Mouse (Mus musculus): ENCODE results near the gene Casq2. TPM values are rescaled to one million over a fixed set of nuclear protein-coding genes. Genes with fewer than 3 reads are reported as not detected.

Gene Casq2
- polyA plus RNA-seq (2016; fragmentation: Nextera tagmentation; extraction: Ambion mirVana) = 10.3 and 11.3 TPM in 2 replicates

GRCm38 (mm10) chr3:102086283-102086682, at the start of gene Casq2:
Casq2 (plus strand) TSS chr3:102086415.
- 72% methylated on average over 4 of the region's 4 CpGs for WGBS
- H3K4me1 ChIP-seq = no peaks in the 10 kb centered on the region
- no peak within 1 kb of the TSS for H3K4me3 ChIP-seq
- H3K4me2 ChIP-seq (replicated peaks) = no peak within 1 kb of the TSS
- peaks cover 17% of the 10 kb centered on the region for H3K27me3 ChIP-seq
- H3K9me3 ChIP-seq = no peaks in the 10 kb centered on the region
- H3K36me3 ChIP-seq = no peaks in the 10 kb centered on the region
- H3K27ac ChIP-seq = no peak within 1 kb of the TSS
- ATAC-seq (ENCODE audit: insufficient number of reproducible peaks, insufficient read depth, low FRiP score, low TSS enrichment) = no peak
- no peak within 1 kb of the TSS for H3K9ac ChIP-seq

- H3K4me2 ChIP-seq (replicated peaks) = no peak overlapping the region
- 90% methylated on average over 5 of the region's 5 CpGs for WGBS
Observed at GRCm38 (mm10) chr3:102037806-102038205, 48.4 kb upstream of the Casq2 start.

GRCm38 (mm10) chr3:102038608-102039007, 47.6 kb upstream of the Casq2 start:
- Histone ChIP-seq H3K4me3 (no peak overlapping the region), H3K27me3 (no peaks in the 10 kb centered on the region), H3K4me1 (no peaks in the 10 kb centered on the region), H3K36me3 (no peaks in the 10 kb centered on the region), H3K9me3 (0 out of 2 replicates have a peak, but pooled peaks cover 4% of the 10 kb centered on the region), H3K9ac (no peak overlapping the region), H3K4me2 (replicated peaks) (no peak overlapping the region), H3K27ac (no peak overlapping the region)
- WGBS = 73% methylated on average over 6 of the region's 6 CpGs
- no peak for ATAC-seq (ENCODE audit: insufficient number of reproducible peaks, insufficient read depth, low FRiP score, low TSS enrichment)

More at GRCm38 (mm10) chr3:102037806-102038205, 48.4 kb upstream of the Casq2 start:
- Histone ChIP-seq H3K9me3 (no peaks in the 10 kb centered on the region), H3K4me1 (no peaks in the 10 kb centered on the region), H3K27ac (no peak overlapping the region), H3K36me3 (no peaks in the 10 kb centered on the region), H3K9ac (no peak overlapping the region), H3K4me3 (no peak overlapping the region), H3K27me3 (no peaks in the 10 kb centered on the region)
- no peak for ATAC-seq (ENCODE audit: insufficient number of reproducible peaks, insufficient read depth, low FRiP score, low TSS enrichment)

GRCm38 (mm10) chr3:102041632-102042031, 44.6 kb upstream of the Casq2 start:
- Histone ChIP-seq H3K4me3 (no peak overlapping the region), H3K9ac (no peak overlapping the region), H3K27ac (no peak overlapping the region), H3K4me2 (replicated peaks) (no peak overlapping the region), H3K36me3 (no peaks in the 10 kb centered on the region), H3K27me3 (no peaks in the 10 kb centered on the region), H3K4me1 (no peaks in the 10 kb centered on the region), H3K9me3 (0 out of 2 replicates have a peak, but pooled peaks cover 4% of the 10 kb centered on the region)
- no peak for ATAC-seq (ENCODE audit: insufficient number of reproducible peaks, insufficient read depth, low FRiP score, low TSS enrichment)
- WGBS = 82% methylated on average over 4 of the region's 4 CpGs

DNA sequence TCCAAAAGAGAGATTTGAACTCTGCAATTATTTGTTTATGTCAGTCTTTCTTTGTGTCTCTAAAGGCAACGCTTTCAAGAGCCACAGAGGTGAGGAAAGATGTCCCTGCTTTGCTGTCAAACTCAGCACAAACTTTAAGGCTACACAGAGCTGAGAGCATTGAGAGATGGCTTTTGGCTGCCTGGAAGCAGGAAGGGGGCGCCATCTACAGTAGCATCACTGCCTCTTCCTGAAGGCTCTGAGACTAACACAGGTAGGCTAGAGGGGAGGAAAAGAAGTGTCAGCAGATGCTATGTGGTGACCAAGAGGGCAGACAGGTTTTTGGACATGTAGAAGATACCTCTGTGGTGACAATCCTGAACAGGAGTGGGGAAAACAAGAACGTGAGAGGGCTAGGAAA, 41.1 kb upstream of the Casq2 start:
- H3K27me3 ChIP-seq = no peaks in the 10 kb centered on the region
- H3K4me1 ChIP-seq = no peaks in the 10 kb centered on the region
- no peaks in the 10 kb centered on the region for H3K36me3 ChIP-seq
- H3K9ac ChIP-seq = no peak overlapping the region
- H3K4me3 ChIP-seq = no peak overlapping the region
- no peak overlapping the region for H3K4me2 ChIP-seq (replicated peaks)
- H3K9me3 ChIP-seq = 0 out of 2 replicates have a peak, but pooled peaks cover 4% of the 10 kb centered on the region
- no peak overlapping the region for H3K27ac ChIP-seq
- 34% methylated on average over 3 of the region's 3 CpGs for WGBS
- ATAC-seq (ENCODE audit: insufficient number of reproducible peaks, insufficient read depth, low FRiP score, low TSS enrichment) = no peak

- Histone ChIP-seq H3K4me3 (no peak overlapping the region), H3K27me3 (no peaks in the 10 kb centered on the region), H3K9me3 (0 out of 2 replicates have a peak, but pooled peaks cover 4% of the 10 kb centered on the region), H3K4me2 (replicated peaks) (no peak overlapping the region), H3K27ac (no peak overlapping the region), H3K36me3 (no peaks in the 10 kb centered on the region), H3K4me1 (no peaks in the 10 kb centered on the region), H3K9ac (no peak overlapping the region)
- no peak for ATAC-seq (ENCODE audit: insufficient number of reproducible peaks, insufficient read depth, low FRiP score, low TSS enrichment)
- 84% methylated on average over 2 of the region's 2 CpGs for WGBS
Observed at GRCm38 (mm10) chr3:102047532-102047931, 38.7 kb upstream of the Casq2 start.

- no peak for ATAC-seq (ENCODE audit: insufficient number of reproducible peaks, insufficient read depth, low FRiP score, low TSS enrichment)
- no peak overlapping the region for H3K4me3 ChIP-seq
- H3K27ac ChIP-seq = no peak overlapping the region
- no peak overlapping the region for H3K4me2 ChIP-seq (replicated peaks)
- H3K9me3 ChIP-seq = no peaks in the 10 kb centered on the region
- WGBS = 75% methylated on average over 14 of the region's 14 CpGs
- H3K4me1 ChIP-seq = no peaks in the 10 kb centered on the region
- no peak overlapping the region for H3K9ac ChIP-seq
- H3K36me3 ChIP-seq = no peaks in the 10 kb centered on the region
- H3K27me3 ChIP-seq = no peaks in the 10 kb centered on the region
Observed at GRCm38 (mm10) chr3:102049207-102050104, 36.8 kb upstream of the Casq2 start.

- Histone ChIP-seq H3K9ac (no peak overlapping the region), H3K9me3 (no peaks in the 10 kb centered on the region), H3K27me3 (no peaks in the 10 kb centered on the region), H3K4me1 (no peaks in the 10 kb centered on the region), H3K27ac (no peak overlapping the region), H3K4me3 (no peak overlapping the region), H3K36me3 (no peaks in the 10 kb centered on the region), H3K4me2 (replicated peaks) (no peak overlapping the region)
- ATAC-seq (ENCODE audit: insufficient number of reproducible peaks, insufficient read depth, low FRiP score, low TSS enrichment) = no peak
- 44% methylated on average over 3 of the region's 3 CpGs for WGBS
Observed at GRCm38 (mm10) chr3:102052036-102052435, 34.2 kb upstream of the Casq2 start.

DNA sequence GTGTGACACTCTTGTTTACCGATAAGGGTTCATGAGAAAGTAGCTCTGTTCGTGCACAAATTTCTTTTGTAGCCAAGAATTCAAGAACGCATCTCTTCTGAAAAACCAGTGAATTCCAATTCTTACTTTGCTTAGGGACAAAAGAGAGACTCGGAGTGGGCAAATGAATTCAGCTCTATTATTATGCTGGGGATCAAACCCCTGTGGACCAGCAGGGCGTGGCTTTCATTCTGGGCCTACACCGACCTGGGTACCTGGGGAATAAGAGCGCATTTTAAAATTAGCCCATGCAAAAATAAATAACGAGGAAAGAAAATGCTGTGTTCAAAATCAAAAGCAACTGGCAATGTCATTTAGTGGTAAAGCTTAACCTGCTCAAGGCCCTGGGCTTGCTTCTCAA, 32.9 kb upstream of the Casq2 start:
- no peaks in the 10 kb centered on the region for H3K36me3 ChIP-seq
- H3K9ac ChIP-seq = no peak overlapping the region
- H3K4me1 ChIP-seq = no peaks in the 10 kb centered on the region

GRCm38 (mm10) chr3:102055878-102056277, 30.3 kb upstream of the Casq2 start:
- Histone ChIP-seq H3K27ac (no peak overlapping the region), H3K27me3 (no peaks in the 10 kb centered on the region), H3K9ac (no peak overlapping the region), H3K4me2 (replicated peaks) (no peak overlapping the region), H3K36me3 (no peaks in the 10 kb centered on the region), H3K4me1 (no peaks in the 10 kb centered on the region), H3K9me3 (no peaks in the 10 kb centered on the region), H3K4me3 (no peak overlapping the region)
- WGBS = 30% methylated on average over 4 of the region's 4 CpGs
- ATAC-seq (ENCODE audit: insufficient number of reproducible peaks, insufficient read depth, low FRiP score, low TSS enrichment) = no peak

More for the DNA sequence above, 32.9 kb upstream of the Casq2 start:
- Histone ChIP-seq H3K4me2 (replicated peaks) (no peak overlapping the region), H3K27me3 (no peaks in the 10 kb centered on the region), H3K27ac (no peak overlapping the region), H3K9me3 (no peaks in the 10 kb centered on the region), H3K4me3 (no peak overlapping the region)
- no peak for ATAC-seq (ENCODE audit: insufficient number of reproducible peaks, insufficient read depth, low FRiP score, low TSS enrichment)
- WGBS = 47% methylated on average over 8 of the region's 8 CpGs

DNA sequence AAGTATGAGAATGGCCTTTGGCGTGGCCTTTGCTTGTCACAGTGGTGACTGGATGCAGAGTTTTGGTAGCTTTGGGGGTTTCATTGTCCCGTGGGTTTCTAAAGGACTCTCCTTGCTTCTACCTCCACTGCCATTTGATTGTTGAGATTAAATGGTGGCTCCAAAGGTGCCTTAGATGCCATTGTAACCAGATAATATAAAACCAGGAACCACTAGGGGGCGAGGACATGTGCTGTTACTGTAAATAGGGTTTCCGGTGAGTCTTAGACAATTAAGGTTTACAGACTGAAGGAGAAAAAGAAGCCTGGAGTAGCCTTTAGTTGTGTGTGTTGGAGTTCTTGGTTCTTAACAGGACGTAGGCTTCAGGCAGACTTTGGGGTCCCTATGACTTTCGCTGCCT, 26.1 kb upstream of the Casq2 start:
- no peak overlapping the region for H3K4me2 ChIP-seq (replicated peaks)
- no peak for ATAC-seq (ENCODE audit: insufficient number of reproducible peaks, insufficient read depth, low FRiP score, low TSS enrichment)
- H3K36me3 ChIP-seq = no peaks in the 10 kb centered on the region
- WGBS = 78% methylated on average over 6 of the region's 6 CpGs
- H3K9me3 ChIP-seq = no peaks in the 10 kb centered on the region
- no peak overlapping the region for H3K9ac ChIP-seq
- H3K27ac ChIP-seq = no peak overlapping the region
- no peak overlapping the region for H3K4me3 ChIP-seq
- peaks cover 5% of the 10 kb centered on the region; the same call in 1 of the 2 replicates for H3K4me1 ChIP-seq
- no peaks in the 10 kb centered on the region for H3K27me3 ChIP-seq
